Mouse (Mus musculus): ENCODE data around the gene Atp6v1e1. TPM values are rescaled to one million over a fixed set of nuclear protein-coding genes. Genes with fewer than 3 reads are reported as not detected.

The Atp6v1e1 gene
- polyA plus RNA-seq, 1 experiment from 2014 or later, result 144 TPM

GRCm38 (mm10) chr6:120836389-120837151 lies 14.0 kb upstream of the Atp6v1e1 start:
- peak; percentile 75 for ATAC-seq (ENCODE audit: insufficient number of reproducible peaks, low FRiP score)
- H3K4me1 ChIP-seq (replicated peaks), result peaks cover 3% of the 10 kb centered on the region; the same call in 1 of the 2 replicates
- H3K9ac ChIP-seq, result peak overlapping the region; percentile 99
- peak overlapping the region; percentile 97 for H3K27ac ChIP-seq (ENCODE audit: poor library complexity, severe bottlenecking)
- peak overlapping the region; percentile 96 for H3K4me3 ChIP-seq
- WGBS, result 3% methylated on average over 37 of the region's 37 CpGs
- peaks cover 7% of the 10 kb centered on the region for H3K36me3 ChIP-seq
- no peaks in the 10 kb centered on the region for H3K9me3 ChIP-seq (replicated peaks)
- no peaks in the 10 kb centered on the region for H3K27me3 ChIP-seq (replicated peaks)
- peak overlapping the region; percentile 78 for H3K4me2 ChIP-seq

DNA sequence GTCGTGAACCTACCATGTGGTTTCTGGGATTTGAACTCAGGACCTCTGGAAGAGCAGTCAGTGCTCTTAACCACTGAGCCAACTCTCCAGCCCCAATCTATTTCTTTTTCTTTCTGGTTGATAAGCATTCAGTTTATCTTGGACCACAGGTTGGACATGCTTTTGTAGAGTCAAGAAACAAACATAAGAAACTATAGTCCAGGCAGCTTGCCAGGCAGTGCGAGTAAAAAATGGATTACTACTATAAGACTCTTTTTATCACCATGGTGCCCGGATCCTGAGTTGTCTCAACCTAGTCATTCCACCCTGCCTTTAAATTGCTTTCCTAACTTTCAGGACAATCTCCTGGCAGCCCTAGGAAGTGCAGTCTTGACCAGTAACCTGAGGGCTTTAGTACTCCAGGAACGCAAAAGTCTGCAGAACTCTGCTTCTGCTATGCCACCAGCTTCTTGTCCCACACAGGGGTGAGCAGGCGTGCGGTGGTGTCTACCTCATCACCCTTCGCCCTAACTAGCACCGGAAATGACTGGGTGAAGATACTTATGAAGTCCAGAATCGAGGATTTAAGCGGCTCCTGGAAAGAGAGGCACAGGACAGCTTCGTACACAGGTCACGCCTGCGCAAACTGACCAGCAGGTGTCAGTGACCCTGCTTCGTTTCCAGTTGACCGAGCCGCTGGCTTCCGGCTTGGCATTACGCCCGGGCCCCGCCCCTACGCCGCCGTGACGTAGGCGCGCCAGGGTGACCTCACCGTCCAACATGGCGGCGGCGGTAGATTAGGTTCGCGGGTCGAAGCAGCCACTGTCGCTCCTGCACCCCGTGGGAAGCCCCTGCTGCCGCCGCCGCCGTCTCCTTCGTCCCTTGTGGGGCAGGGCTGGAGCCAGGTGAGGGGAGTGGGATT lies 13.1 kb upstream of the Atp6v1e1 start, which contains the start of gene Bcl2l13:
TSS of gene Bcl2l13 (plus strand) at position 739 of the 901 bp plus-strand sequence.
- ATAC-seq (ENCODE audit: insufficient number of reproducible peaks, low FRiP score), result peak; percentile 95
- Histone ChIP-seq H3K27ac (ENCODE audit: poor library complexity, severe bottlenecking) (peak within 1 kb of the TSS; percentile 97), H3K9me3 (replicated peaks) (no peaks in the 10 kb centered on the region), H3K9ac (peak within 1 kb of the TSS; percentile 99), H3K4me1 (replicated peaks) (peaks cover 3% of the 10 kb centered on the region; the same call in 1 of the 2 replicates), H3K36me3 (peaks cover 7% of the 10 kb centered on the region), H3K4me2 (peak within 1 kb of the TSS; percentile 78), H3K4me3 (peak within 1 kb of the TSS; percentile 96), H3K27me3 (replicated peaks) (no peaks in the 10 kb centered on the region)
- 4% methylated on average over 40 of the region's 40 CpGs for WGBS

GRCm38 (mm10) chr6:120834766-120835321 lies 12.3 kb upstream of the Atp6v1e1 start:
- ATAC-seq (ENCODE audit: insufficient number of reproducible peaks, low FRiP score), result no peak
- 69% methylated on average over 4 of the region's 4 CpGs for WGBS
- H3K9me3 ChIP-seq (replicated peaks), result no peaks in the 10 kb centered on the region

DNA sequence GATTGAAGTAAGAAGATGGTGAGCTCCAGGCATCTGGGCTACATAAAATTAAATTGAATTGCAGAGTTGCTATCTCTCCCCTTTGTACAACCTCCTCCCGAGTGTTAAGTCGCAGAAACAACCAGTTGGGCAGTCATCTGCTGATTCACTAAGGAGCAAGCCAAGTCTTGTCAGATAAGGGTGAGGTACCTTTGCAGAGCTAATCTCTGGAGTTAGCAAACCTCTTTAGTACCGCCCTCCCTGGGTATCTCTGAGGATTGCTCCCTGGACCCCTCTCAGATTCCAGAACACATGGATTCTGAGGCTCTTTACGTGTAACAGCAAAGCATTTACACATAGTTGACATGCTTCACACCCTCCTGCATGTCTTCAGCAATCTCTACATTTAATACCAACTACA lies 9.5 kb upstream of the Atp6v1e1 start:
- Histone ChIP-seq H3K9ac (no peak overlapping the region), H3K36me3 (no peaks in the 10 kb centered on the region), H3K27ac (ENCODE audit: poor library complexity, severe bottlenecking) (no peak overlapping the region), H3K4me3 (no peak overlapping the region), H3K9me3 (replicated peaks) (no peaks in the 10 kb centered on the region), H3K27me3 (replicated peaks) (no peaks in the 10 kb centered on the region), H3K4me1 (replicated peaks) (no peaks in the 10 kb centered on the region; the same call in 1 of the 2 replicates), H3K4me2 (no peak overlapping the region)
- ATAC-seq (ENCODE audit: insufficient number of reproducible peaks, low FRiP score), result peak; percentile 69
- 40% methylated on average over 4 of the region's 4 CpGs for WGBS

More at GRCm38 (mm10) chr6:120834766-120835321, 12.3 kb upstream of the Atp6v1e1 start:
- H3K4me1 ChIP-seq (replicated peaks), result peaks cover 3% of the 10 kb centered on the region; the same call in 1 of the 2 replicates
- H3K9ac ChIP-seq, result no peak overlapping the region
- no peak overlapping the region for H3K4me3 ChIP-seq
- no peak overlapping the region for H3K4me2 ChIP-seq
- no peak overlapping the region for H3K27ac ChIP-seq (ENCODE audit: poor library complexity, severe bottlenecking)
- no peaks in the 10 kb centered on the region for H3K27me3 ChIP-seq (replicated peaks)
- H3K36me3 ChIP-seq, result peaks cover 4% of the 10 kb centered on the region

- H3K27ac ChIP-seq (ENCODE audit: poor library complexity, severe bottlenecking), result peak overlapping the region; percentile 57
- no peaks in the 10 kb centered on the region for H3K36me3 ChIP-seq
- H3K4me3 ChIP-seq, result no peak overlapping the region
- H3K4me1 ChIP-seq (replicated peaks), result no peaks in the 10 kb centered on the region
- H3K9me3 ChIP-seq (replicated peaks), result no peaks in the 10 kb centered on the region
- no peaks in the 10 kb centered on the region for H3K27me3 ChIP-seq (replicated peaks)
- H3K9ac ChIP-seq, result no peak overlapping the region
- ATAC-seq (ENCODE audit: insufficient number of reproducible peaks, low FRiP score), result peak; percentile 71
- WGBS, result 44% methylated on average over 4 of the region's 4 CpGs
- H3K4me2 ChIP-seq, result no peak overlapping the region
These were observed 8.4 kb upstream of the Atp6v1e1 start for GRCm38 (mm10) chr6:120830866-120831608.

DNA sequence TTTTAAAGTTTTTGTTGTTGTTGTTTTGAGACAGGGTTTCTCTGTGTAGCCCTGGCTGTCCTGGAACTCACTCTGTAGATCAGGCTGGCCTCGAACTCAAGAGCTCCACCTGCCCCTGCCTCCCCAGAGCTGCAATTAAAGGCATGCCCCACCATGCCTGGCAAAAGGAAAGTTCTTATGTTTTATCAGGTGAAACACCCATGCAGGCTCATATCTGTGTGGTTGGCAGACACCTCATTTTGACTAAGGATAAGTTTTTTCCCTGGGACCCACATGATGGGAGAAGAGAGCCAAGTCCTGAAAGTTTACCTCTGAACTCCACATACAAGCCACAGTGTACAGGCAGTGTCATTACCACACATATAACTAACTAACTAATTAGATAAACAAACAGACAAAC lies 7.5 kb upstream of the Atp6v1e1 start:
- WGBS, result 75% methylated on average over 1 of the region's 1 CpGs
- peak; percentile 10; the same call in 1 of the 2 replicates for ATAC-seq (ENCODE audit: insufficient number of reproducible peaks, low FRiP score)
- Histone ChIP-seq H3K4me2 (no peak overlapping the region), H3K4me1 (replicated peaks) (no peaks in the 10 kb centered on the region), H3K4me3 (no peak overlapping the region), H3K9me3 (replicated peaks) (no peaks in the 10 kb centered on the region), H3K27me3 (replicated peaks) (no peaks in the 10 kb centered on the region), H3K36me3 (no peaks in the 10 kb centered on the region), H3K27ac (ENCODE audit: poor library complexity, severe bottlenecking) (peak overlapping the region; percentile 20; the same call in 1 of the 2 replicates), H3K9ac (no peak overlapping the region)

DNA sequence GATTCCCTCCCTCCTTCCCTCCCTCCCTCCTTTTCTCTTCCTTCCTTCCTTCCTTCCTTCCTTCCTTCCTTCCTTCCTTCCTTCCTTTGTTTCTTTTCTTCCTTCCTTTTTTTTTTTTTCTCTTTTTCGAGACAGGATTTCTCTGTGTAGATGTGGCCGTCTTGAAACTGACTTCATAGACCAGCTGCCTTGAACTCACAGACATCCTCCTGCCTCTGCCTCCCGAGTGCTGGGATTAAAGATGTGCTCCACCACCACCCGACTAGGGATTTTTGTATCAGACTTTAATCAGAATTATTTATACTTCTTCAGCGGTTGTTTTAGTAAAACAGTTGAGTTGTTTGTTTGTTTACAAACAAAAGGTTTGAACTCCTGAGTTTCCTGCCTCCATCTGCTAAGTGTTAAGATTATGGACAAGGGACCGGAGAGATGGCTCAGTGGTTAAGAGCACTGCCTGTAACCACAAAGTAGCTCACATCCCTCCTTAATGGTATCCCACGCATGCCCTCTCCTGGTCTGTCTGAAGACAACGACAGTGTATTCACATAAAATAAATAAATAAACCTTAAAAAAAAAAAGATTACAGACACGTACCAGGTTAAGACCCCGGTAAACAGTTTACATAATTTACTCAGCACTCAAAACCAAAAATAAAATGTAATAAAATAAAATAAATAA lies 483 bp upstream of the Atp6v1e1 start:
- Histone ChIP-seq H3K9ac (no peak overlapping the region), H3K36me3 (peaks cover 12% of the 10 kb centered on the region), H3K9me3 (replicated peaks) (no peaks in the 10 kb centered on the region), H3K27ac (ENCODE audit: poor library complexity, severe bottlenecking) (peak overlapping the region; percentile 68), H3K27me3 (replicated peaks) (no peaks in the 10 kb centered on the region), H3K4me3 (no peak overlapping the region), H3K4me2 (peak overlapping the region; percentile 16; the same call in 1 of the 2 replicates), H3K4me1 (replicated peaks) (peaks cover 17% of the 10 kb centered on the region)
- ATAC-seq (ENCODE audit: insufficient number of reproducible peaks, low FRiP score), result no peak
- WGBS, result 71% methylated on average over 10 of the region's 10 CpGs

DNA sequence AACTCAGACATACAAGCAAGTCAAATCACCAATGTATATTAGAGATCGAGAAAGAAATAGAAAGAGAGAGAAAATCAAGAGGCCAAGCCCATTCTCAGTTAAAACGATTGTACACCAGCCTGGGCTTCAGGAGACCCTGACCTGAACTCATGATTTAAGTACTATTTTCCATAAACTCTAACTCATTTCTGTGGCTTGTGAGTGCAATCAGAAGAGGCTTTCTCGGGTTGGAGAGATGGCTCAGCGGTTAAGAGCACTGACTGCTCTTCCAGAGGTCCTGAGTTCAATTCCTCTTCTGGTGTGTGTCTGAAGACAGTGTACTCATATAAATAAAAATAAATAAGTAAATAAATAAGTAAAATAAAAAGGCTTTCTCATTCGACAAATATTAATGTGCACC lies 878 bp downstream of the Atp6v1e1 start:
- Histone ChIP-seq H3K4me3 (peak overlapping the region; percentile 82), H3K9ac (peak overlapping the region; percentile 82), H3K9me3 (replicated peaks) (0 out of 2 replicates have a peak, but pooled peaks cover 5% of the 10 kb centered on the region), H3K27me3 (replicated peaks) (no peaks in the 10 kb centered on the region), H3K4me2 (peak overlapping the region; percentile 72), H3K27ac (ENCODE audit: poor library complexity, severe bottlenecking) (peak overlapping the region; percentile 91; the same call in 1 of the 2 replicates), H3K36me3 (peaks cover 25% of the 10 kb centered on the region), H3K4me1 (replicated peaks) (peaks cover 17% of the 10 kb centered on the region)
- ATAC-seq (ENCODE audit: insufficient number of reproducible peaks, low FRiP score), result no peak
- 51% methylated on average over 5 of the region's 5 CpGs for whole genome bisulfite sequencing

DNA sequence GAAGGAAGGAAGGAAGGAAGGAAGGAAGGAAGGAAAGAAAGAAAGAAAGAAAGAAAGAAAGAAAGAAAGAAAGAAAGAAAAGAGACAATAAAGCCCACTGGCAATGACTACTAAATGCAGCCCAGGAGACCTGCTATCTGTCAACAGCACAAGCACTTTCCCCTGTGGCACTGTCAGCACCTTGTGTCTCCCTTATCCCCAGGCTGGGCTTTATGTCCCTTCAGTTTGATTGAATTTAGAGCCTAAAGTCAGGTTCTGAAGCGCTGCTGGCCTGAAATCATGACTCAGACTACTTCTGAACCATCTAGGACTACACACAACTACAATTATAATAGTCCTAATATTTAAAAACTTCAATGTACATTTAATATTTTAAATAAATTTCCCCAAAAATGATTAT lies 1.7 kb downstream of the Atp6v1e1 start:
- peaks cover 17% of the 10 kb centered on the region for H3K4me1 ChIP-seq (replicated peaks)
- WGBS, result 55% methylated on average over 1 of the region's 1 CpGs
- no peak overlapping the region for H3K9ac ChIP-seq
- 0 out of 2 replicates have a peak, but pooled peaks cover 5% of the 10 kb centered on the region for H3K9me3 ChIP-seq (replicated peaks)
- no peak overlapping the region for H3K27ac ChIP-seq (ENCODE audit: poor library complexity, severe bottlenecking)
- peak overlapping the region; percentile 82; the same call in 1 of the 2 replicates for H3K4me3 ChIP-seq
- no peak for ATAC-seq (ENCODE audit: insufficient number of reproducible peaks, low FRiP score)
- H3K36me3 ChIP-seq, result peaks cover 25% of the 10 kb centered on the region
- H3K4me2 ChIP-seq, result peak overlapping the region; percentile 72
- H3K27me3 ChIP-seq (replicated peaks), result no peaks in the 10 kb centered on the region

GRCm38 (mm10) chr6:120820144-120820543 lies 2.4 kb downstream of the Atp6v1e1 start:
- no peaks in the 10 kb centered on the region for H3K27me3 ChIP-seq (replicated peaks)
- no peak overlapping the region for H3K27ac ChIP-seq (ENCODE audit: poor library complexity, severe bottlenecking)
- 86% methylated on average over 5 of the region's 5 CpGs for WGBS
- H3K9me3 ChIP-seq (replicated peaks), result 0 out of 2 replicates have a peak, but pooled peaks cover 5% of the 10 kb centered on the region
- H3K4me1 ChIP-seq (replicated peaks), result peaks cover 17% of the 10 kb centered on the region
- H3K4me2 ChIP-seq, result no peak overlapping the region
- H3K36me3 ChIP-seq, result peaks cover 25% of the 10 kb centered on the region
- no peak for ATAC-seq (ENCODE audit: insufficient number of reproducible peaks, low FRiP score)
- no peak overlapping the region for H3K4me3 ChIP-seq
- no peak overlapping the region for H3K9ac ChIP-seq

Data from heart, embryonic 12.5 days (tissue).